Mouse (Mus musculus) kidney, postnatal 10 days (tissue): Measurements from ENCODE around the gene Brd7.

Experiments
- DNase-seq: peaks from one replicate; pipeline ENCODE4 v3.0.0; 2021; ENCODE audit warnings: mixed read lengths

Gene Brd7

GRCm38 (mm10) chr8:88307736-88308135, 54.3 kb downstream of the Brd7 start:
- DNase-seq = no peak

DNA sequence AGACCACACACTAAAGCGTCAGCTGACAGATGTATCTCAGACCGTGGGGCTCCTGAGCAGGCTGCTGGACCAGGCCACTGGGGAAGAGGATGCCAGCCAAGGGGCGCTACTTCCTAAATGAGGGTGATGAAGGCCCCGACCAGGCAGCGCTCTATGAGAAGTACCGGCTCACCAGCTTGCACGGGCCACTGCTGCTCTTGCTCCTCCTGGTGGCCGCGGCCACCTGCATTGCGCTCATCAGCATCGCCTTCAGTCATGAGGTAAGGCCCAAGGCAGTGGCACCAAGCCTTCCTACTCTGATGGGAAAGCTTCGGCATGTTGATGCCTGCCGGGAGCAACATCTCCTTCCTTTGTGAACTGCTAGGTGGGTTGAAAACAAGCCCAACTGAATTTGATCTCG, 55.5 kb downstream of the Brd7 start:
- peak; percentile 46 for DNase-seq

- DNase-seq = no peak
Measured at GRCm38 (mm10) chr8:88305814-88306213, 56.2 kb downstream of the Brd7 start.

GRCm38 (mm10) chr8:88301589-88302437, 60.2 kb downstream of the Brd7 start:
- DNase-seq = peak; percentile 39

DNA sequence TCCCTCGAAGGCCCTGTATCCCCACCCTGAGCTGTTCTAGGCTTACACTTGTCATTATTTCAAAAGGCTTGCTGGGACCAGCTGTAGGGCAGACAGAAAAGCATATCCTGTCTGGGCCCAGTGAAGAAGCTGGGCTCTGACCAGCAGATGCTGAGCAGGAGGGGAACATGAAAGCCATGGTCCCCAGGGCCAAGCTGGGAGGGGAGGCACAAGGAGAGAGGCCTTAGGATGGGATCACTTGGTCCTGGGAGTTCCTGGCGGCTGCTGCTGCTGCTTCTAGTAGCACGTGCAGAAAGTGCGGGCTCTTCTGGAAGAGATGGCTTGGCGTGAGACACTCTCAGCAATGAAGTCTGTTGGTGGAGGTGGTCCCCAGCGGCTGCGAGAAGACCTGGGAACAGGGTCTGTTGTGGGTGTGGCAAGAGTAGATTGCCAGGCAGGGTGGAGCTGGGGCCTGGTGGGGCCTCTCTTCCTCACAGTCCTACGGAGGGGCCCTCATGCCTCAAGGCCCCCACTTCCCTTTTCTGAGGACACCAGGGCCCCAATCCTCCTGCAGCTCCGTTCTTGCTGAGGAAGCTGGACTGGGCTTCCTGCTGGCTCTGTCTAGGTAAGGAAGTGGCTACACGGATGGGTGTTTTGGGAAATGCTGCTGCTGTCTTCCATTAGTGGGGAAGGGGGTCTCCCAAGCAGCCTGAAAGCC, 61.9 kb downstream of the Brd7 start:
- DNase-seq = no peak

- DNase-seq = no peak
Measured at GRCm38 (mm10) chr8:88298733-88299103, 63.3 kb downstream of the Brd7 start.

- DNase-seq = peak; percentile 35
Measured at GRCm38 (mm10) chr8:88297976-88298732, 63.8 kb downstream of the Brd7 start.

DNA sequence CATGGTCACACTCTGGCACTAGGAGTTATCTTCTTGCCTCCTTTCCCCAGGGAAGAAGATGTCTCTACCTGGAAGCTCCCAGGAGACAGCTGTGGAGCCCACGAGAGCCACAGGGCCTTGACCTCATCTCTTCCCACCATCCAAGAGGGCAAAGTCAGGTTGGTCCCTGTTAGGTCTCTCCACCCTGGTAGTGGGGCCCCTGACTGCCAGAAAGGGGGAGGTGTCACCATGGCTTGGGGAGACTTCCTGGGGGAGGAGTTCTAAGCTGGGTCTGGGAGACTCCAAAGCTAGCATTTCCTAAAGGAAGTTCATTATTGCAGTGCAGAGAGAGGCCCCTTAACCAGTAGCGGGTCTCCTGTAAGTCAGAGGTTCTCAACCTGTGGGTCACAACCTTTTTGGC, 67.0 kb downstream of the Brd7 start:
- no peak for DNase-seq

- DNase-seq = no peak
Measured at GRCm38 (mm10) chr8:88293590-88294356, 68.2 kb downstream of the Brd7 start.

DNA sequence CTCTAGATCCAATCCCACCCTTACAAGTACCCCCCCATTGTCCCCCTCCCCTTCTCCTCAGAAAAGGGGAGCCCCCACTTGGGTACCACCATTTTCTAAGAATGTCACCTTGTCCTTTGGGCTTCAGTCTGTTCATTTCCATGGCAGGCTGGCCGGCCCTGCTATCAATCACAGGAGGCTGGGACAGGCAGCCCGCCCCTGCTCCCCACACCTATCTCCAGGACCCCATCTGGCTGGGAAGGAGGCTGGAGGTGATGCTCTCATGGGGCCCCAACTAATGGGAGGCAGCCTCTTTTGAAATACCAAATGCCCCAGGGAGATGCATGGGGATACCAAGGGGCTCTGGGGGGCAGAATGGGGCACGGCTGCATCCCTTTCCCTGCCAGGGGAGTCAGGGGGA, 69.1 kb downstream of the Brd7 start:
- no peak for DNase-seq

DNA sequence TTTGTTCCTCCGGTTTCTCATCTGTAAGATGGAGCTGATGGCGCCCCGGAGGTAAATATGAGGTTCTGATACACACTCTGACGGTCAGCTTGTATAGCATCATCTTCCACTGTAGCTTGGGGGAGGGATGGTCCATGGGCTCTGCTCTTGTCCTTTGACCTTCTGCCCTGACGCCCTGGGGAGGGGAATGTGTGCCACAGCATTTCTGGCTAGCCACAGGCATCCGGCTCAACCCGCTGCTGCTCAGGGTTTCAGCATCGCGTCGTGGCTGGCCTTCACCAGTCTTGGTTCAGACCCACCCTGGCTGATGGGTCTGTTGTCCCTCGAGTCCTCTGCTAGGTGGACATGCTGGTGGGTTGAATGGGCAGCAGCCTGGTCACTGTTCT, 70.7 kb downstream of the Brd7 start:
- DNase-seq = no peak

DNA sequence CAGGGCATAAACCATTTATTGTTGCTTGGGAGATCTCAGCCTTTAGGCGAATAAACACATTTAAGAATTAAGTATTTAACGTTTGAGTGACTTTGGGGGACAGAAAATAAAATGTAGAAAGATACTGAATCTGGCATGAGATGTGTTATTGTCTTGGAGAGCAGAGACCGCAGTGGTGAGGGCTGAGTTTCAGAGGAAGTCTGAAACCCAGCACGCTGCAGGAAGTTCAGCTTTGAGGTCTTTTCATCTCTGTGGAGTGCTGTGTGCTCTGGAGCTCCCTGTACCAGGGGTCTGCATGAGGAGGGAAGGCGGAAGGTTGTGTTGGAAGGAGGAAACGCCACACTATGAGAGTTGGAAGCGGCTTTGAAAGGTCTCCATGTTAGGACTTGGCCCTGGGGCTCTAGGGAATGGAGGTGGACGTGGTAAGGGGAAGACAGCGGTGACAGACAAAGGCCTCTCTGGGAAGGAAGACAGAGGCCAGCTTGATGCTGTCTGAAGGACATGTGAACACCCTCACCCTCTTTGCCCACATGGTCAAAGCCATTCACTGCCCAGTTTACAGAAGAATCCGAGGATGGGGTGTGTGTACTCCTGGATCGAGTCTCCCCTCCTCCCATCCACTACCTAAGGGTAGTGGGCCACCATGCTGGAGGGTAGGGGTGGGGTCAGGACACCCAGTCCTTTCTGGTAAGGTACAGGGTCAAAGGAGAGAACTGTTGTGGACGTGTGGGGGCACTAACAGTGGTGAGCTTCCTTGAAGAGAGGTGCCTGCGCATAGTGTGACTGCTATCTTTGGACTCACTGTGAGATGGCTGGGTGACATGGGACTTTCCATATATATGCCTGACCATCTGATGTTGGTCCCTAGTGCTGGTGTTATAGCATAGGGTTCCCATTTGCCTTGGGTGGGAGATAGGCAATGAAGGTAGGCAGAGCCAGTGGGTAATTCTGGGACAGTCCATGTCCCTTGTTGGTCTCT, 71.4 kb downstream of the Brd7 start:
- DNase-seq = no peak

DNA sequence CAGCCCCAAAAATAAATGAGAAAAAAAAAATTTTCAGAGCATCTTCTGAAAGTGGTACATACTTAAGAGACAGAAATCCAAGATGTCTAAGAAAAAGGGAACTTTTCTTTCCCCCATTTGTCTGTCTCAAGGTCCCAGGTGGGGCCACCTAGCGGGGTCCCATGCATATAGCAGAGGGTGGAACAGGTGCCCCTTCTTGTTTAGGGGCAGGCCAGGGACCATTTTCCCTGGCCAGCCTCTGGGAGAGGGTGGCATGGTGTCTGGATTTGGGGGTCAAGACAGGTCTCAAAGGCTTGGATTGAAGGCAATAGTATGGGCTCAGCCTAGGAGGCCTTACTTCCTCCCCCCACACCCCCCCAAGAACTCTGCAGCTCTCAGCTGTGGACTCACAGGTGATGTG, 72.1 kb downstream of the Brd7 start:
- DNase-seq = no peak

- DNase-seq = peak; percentile 31
Measured at GRCm38 (mm10) chr8:88288622-88289242, 73.3 kb downstream of the Brd7 start.

- DNase-seq = no peak
Measured at GRCm38 (mm10) chr8:88286421-88286960, 75.5 kb downstream of the Brd7 start.

DNA sequence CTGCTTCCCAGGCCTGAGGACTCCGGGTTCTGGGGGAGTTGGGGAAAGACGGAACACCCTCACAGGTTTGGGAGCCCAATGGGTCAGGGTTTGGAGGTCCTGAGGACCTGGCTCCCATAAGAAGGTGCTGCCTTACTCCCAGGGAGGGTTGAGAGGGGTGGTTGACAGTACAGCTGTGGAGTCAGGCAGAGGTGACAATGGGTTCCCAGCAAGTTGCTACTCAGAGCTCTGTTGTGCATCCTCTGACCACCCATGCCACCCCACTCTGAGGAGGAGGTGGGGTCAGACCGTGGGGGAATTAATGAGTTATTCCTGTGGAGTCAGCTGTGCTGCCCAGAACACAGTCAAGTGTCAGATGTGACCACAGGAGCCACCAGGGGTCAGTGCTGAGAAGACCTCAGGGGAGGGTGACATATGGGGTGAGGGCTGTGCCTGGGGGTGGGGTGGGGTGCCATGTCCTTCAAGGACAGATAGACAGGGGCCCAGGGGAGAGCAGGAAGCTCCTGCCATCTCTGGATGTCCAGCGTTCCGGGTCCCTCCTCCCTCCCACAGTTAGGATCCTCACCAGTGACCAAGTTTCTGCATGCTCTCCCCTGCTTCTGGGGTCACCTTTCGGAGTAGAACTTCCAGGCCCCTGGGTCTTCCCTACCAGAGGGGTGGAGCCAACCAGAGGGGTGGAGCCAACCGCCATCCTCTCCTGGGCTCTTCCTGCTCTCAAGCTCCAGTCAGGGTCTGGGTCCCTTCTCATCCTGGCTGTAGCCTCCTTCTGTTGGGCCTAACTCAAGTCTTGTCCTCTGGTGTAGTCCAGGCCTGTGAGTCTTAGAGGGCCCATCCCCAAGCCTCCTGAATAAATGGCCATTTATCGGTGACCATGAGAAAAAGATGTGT, 76.3 kb downstream of the Brd7 start:
- DNase-seq = no peak

DNA sequence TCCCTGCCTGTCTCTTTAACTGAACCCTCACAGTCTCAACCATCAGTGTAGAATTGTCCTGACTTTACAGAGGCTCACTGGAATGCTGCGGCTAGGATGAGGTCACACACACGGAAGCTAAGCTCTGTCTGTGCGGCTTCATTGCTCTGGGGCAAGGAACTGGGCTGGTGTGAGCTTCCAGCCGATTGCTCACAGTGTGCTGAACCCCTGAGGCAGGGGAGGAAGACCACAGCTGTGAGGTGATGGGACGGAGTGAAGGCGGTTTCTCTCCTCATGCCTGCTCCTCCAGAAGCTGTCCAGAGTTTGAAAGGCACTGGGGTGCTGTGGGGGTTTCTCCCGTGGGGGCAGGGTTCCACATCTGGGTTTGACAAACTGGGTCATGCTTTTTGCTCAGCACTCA, 77.3 kb downstream of the Brd7 start:
- DNase-seq = no peak

GRCm38 (mm10) chr8:88283243-88284115, 78.5 kb downstream of the Brd7 start:
- DNase-seq = no peak

- DNase-seq = peak; percentile 55
Measured at GRCm38 (mm10) chr8:88282684-88283083, 79.3 kb downstream of the Brd7 start.
